Mouse (Mus musculus): ENCODE results near the gene Dst.

Gene Dst

DNA sequence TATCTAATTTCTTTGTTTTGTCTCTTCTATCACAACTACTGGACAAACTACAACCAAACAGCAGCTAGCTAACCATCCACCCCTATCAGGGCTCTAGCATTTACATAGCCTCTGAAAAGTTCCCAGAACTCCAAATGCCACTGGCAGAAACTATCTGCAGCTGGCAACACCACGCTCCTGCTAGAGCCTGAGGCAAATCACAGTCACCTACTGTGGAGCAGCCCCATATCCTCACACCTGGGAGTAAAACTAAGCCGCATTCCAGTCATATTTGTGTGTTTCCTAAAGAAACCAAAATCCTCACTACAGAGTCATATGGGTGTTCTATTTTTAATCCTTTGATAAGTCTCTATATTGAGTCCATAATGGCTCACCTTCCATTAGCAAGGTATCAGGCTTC, 194.6 kb downstream of the Dst start:
- DNase-seq (ENCODE audit: low spot score) = no peak

DNA sequence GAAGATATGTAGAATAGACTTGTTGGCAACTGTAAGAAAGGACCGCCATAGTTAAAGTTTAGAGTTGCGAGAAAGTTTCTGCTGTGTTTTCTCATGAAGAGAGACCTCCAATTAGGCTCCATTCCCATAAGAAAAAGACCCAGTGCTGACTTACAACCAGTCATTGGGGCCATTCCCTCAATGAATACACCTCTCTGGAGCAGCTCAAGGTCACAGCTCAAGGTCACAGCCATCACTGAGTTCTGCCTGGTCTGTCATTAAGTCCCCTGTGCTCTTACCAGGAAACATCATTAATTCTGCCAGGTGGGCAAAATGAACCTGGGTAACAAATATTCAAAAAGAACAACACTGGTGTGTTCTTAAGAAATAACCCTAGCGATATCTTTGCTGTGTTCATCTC, 195.2 kb downstream of the Dst start:
- no peak for DNase-seq (ENCODE audit: low spot score)

DNA sequence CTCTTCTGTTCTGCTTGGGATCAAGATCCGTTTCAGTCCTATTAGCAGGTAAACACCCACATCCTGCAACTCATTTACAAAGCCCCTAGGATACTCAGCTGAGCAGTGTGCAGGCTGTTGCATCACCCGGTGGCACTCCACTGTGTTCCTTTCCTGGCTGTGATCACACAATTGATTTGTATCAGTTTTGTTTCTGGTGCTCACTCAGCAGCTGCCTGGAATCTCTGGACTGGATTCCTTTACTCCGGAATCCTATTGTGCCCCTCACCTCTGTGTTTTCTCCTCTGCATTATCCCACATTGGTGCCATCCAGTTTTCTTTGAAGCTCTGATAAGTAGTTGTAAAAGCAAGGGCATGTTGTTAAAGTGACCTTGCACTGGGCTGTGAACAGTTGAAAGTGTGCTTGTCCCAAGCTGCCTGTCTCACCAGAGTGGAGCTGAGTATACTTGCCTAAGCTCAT, 195.7 kb downstream of the Dst start:
- no peak for DNase-seq (ENCODE audit: low spot score)

DNA sequence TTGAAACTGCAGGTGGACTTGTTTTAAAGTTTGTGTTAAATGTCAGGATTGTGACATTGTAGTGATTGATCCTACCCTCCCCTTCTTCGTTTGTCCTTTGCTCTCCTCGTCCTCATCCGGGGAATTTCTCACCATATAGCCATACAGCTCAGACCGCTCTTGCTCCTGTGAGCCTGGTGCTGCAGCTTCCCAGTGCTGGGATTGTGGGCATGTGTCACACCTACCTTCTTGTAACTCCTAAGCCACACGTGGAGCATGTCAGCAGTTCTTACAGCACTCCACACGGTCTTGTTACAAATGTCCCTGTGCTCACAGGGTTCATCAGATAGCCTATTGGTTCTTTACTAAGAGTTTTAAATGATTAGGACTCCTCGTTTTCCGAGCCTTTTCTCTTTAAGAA, 196.8 kb downstream of the Dst start:
- no peak for DNase-seq (ENCODE audit: low spot score)

DNA sequence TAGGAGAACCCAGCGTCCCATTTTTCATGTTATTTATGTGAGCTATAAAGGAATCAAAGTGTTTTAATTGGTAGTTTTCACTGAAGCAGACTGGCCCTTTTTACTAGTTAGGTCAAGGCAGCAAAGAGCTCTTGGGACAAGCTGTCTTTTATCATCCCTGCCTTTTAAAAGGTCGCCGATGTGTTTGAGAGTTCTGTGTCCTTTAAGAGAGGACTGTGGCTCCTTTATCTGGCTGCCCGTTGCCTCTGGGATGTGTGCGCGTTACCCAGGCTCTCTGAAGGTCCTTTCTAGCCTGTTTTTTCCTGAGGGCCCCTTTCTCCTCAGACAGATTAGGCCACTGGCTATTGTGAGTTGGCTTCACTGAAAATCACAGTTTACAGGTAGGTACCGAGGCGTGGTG, 198.6 kb downstream of the Dst start:
- DNase-seq (ENCODE audit: low spot score) = no peak

DNA sequence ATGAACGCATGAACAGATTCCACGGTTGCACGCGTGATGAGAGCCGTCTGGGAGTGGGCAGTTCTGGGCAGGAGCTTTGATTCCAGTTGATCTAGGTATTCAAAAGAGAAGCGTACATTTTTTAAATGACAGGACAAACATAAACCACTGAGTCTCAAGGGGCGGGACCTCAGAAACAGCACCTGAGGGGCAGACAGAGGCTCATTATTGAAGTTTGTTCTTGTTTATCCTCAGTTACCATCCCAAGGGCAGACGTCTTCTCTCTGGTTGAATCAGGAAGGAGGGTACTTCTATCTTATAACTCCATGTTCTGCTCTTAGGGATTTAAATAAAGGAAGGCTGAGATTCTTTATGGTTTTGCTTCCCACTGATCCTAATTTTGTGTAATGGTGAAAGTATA, 199.1 kb downstream of the Dst start:
- no peak for DNase-seq (ENCODE audit: low spot score)

DNA sequence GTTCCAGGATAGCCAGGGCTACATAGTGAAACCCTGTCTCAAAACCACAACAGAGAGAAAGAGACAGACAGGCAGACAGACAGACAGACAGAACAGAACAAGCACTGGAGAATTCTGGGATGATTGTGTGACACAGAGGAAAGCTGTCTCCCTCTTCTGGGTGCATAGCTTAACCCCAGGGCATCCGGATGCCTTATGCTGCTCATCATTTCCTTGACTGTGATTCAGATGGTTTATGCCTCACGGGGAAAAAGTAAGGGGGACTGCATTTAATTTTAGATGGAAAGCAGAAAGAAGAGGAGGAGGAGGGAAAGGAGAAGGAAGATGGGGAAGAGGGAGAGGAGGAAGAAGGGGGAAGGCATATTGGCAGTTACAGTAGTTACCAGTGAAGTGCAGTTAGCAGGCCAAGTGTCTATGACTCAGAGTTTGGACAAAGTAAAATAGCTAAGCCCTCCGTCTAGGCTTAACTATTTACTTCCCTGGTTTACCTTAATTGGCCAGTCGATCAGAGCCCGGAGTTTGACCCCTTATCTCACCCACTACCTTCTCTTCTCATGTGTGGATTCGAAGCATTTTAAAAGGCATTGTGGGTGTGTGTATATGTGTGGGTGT, 201.7 kb downstream of the Dst start:
- DNase-seq (ENCODE audit: low spot score) = no peak

DNA sequence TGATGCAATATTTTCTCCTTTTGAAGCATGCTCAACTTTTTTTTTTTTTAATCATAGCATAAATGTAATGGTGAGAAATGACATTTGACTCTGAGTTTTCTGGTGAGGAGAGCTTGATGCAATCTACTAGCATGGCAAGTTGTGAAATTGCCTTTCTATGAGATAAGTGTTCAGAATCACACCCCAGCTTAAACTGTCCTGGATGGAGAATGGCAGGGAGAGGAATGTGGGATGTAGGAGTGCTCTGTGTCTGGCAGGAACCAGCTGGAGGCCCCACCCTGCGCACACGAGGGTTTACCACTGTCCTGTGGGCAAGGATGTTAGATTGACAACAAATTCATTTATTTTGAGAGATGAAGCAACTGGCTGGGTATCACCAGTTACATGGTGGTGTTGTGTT, 202.8 kb downstream of the Dst start:
- DNase-seq (ENCODE audit: low spot score) = no peak

DNA sequence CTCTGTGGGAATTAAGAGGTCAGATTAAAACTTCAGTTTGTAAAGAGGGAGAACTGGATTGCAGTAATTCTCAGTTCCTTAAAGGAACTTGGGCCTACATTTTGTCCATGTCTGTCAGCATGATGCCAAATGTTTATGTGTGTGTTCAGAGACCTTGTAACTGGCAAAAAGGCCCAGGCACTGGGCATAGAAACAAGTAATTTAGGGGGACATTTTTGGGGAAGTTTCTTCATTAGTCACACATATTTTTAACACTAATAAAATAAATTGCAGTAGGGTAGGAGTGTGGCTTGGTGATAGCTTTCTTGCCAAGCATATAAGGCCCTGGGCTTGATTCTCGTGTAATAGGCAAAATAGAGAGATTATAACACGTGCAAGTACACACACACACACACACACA, 203.9 kb downstream of the Dst start:
- no peak for DNase-seq (ENCODE audit: low spot score)

DNA sequence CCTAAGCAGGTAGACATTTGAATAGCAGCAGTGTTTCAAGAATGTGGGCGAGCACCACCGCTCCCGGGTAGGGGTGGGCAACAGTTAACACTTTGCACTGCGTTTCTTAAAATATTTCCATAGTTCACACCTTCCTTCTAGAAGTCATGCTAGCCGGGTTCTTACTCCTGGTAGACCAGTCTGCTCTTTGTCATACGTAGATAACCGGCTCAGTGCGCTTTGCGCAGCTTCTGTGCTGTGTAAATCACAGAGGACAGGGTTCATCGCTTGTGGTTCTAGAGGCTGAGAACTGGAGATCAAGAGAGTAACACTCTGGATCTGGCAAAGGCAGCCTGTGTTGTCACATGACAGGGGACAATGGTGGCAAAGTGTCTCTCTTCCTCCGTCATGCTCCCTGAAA, 208.4 kb downstream of the Dst start:
- DNase-seq (ENCODE audit: low spot score) = no peak

DNA sequence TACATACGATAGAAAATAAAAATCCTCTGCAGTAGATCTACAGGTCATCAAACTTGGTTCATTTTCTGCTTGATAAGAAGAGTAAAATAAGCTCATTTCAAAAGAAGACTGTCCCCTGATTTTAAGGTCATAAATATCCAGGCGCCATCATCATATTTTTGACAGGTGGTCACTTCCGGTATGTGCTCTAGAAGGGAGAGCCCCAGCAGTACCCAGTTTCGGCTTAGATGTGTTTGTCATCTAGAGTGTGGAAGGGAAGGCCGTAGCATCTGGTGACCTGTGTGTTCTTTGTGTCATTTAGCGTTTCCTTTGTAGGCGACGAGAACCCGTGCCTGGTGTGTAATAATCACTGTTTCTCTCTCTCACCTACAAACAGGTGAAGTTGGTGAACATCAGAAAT, 209.0 kb downstream of the Dst start:
- DNase-seq (ENCODE audit: low spot score) = no peak

DNA sequence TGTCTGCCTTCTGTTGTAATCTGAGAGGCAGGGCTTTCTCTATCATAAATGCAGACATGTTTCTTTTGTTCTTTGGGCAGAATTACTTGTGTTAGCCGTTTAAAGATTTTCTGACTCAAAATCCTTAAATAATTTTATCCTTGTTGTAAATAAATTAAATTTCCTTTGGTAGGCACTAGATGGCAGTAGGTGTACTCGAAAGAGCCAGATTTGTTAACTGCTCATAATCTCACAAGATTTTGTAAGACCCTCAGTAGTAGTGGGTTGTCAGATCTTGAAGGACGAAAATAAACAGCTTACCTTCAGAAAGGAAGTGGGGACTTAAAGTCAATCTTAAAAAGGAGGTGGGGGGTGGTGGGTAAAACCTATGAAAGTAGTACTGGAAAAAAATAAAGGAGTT, 209.7 kb downstream of the Dst start:
- DNase-seq (ENCODE audit: low spot score) = no peak

DNA sequence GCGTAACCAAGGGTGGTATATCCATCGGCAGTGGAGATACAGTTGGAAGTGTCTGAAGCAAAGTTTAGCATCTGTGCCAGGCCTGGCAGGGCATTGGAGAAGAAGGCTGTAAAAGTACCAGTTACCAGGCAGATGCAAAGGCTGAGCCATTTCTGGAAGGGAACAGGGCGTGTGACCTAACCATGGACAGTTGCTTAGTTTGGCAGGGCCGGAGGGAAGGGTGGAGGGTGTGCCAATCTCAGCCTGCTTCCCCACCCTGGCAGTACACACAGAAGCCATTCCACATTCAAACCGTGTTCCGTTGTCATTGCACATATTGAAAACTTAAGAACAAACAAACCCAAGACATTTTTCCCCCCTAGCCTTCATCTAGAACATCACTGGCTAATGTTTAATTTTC, 212.0 kb downstream of the Dst start:
- no peak for DNase-seq (ENCODE audit: low spot score)

DNA sequence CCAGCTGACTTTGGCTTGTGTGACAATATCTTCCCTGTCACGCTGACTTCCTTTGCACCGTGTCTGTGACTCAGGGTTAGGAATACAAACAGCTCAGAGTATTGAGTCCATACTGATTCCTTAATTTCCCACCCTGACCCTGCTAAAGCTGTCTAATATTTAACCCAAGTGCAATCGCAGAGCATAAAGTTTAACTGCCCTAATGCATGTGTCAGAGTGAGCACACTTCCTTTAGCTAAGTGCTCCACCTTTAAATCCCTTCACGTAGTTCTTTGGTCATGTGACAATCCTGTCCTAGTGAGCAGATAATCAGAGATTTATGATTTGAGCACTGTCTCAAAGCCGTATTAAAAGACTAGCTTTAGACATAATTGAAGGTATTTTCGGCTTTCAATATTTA, 212.6 kb downstream of the Dst start:
- no peak for DNase-seq (ENCODE audit: low spot score)

DNA sequence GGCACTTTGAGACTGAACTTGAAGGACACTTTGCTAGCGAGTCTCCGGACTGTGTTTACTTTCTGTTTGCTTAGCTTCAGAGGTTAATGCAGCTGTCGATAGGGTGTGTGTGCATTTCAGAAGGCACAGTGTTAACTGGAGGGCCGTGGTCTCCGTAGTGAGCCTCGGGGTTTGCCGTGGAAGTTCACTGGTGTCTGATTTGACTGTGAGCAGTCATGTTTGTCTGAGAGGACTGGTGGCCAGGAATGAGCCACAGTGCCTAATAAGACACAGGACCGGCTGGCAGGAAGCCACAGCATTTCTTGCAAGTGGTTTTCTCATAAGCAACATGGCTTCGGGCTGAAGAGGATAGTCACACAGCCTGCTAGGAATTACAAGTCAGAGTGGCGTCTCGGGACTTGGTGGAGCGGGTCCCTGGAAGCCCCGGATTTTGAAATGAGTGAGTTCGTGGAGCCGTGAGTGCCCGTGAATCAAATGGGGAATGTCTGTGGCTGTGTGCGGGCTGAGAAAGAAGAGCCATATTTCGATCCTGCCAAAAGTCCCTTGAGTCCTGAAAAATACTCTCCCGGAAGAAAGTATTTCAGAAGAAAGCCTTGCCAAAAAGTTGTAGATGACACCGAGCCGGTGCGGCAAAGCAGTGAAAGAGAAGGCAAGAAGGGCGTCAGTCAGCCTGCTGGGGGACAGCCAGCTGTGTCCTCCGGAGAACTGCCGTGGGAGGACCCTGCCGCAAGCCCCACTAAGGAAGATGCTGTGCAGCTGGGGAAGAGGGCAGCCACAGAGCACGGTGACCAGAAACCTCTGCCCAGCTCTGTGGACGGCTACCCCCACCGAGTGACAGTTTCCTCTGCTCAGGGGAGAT, 213.4 kb downstream of the Dst start:
- no peak for DNase-seq (ENCODE audit: low spot score)

DNA sequence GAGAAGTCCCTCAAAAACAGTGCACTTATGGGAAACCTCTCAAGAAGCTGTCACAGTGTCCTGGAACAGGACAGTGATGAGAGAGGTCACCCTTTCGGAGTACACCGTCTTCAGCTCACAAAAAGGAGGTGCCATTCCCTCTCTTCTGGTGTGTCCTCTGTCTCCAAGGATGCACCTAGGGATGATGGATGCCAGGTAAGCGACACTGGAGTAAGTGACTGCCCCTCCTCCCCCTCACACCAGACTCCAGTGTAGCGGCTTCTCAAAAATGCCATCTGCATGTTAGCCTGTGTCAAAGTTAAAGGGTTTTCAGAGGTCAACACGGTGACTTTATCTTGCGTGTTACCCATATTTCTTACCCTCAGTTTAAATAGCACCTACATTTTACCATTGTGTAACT, 214.2 kb downstream of the Dst start:
- no peak for DNase-seq (ENCODE audit: low spot score)

DNA sequence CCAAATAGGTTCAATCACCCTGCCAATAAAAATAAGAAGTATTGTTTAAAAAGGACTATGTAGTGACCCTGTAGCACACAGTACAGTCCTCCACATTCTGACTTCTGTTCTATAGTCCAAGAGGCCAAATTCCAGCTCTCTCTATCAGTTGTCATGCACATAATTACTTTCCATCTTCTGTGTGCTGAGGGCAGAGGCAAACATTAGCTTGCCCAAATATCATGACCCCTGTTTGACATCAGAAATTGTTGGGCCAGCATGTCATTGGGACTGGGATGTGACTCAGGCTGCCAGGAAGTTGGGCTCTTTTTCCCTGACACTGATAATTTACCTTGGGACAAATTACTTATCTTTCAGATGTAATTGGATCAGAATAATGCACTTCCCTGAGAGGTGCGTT, 214.9 kb downstream of the Dst start:
- no peak for DNase-seq (ENCODE audit: low spot score)

DNA sequence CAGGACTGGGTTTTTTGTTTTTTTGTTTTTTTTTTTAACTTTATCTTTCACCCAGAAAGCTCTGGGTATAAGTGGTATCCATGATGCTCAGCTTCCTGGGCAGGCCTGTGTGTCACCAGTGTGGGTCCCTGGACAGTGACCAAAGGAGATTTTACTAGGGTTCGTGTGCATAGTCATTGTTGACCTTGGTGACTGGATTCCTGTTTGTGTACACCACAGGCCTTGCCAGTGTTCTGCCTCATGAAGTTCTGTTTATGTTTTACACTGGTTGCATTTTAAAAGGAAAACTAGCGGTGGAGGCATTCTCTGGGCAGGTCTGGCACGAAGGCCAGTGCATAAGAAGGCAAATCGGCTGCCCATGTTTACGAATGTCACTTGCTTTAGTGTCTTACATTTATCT, 215.3 kb downstream of the Dst start:
- DNase-seq (ENCODE audit: low spot score) = no peak

DNA sequence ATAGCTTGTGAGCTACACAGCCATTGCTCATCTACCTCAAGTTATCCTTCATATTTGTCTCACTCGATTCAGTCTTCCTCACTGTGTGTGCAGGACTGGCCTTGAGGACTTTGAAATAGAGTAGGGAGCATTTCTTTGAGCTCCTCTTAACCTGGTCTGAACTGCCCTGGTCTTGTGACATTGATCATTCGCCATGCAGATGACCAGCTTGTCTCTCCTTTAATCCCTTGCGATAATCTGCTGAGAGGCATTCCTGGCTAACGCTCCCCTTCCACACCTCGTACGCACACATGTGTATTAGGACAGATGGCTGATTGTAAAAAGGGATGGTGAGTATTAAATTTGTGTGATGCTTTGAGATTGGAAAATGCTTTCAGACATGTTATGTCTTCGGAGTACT, 216.4 kb downstream of the Dst start:
- no peak for DNase-seq (ENCODE audit: low spot score)

DNA sequence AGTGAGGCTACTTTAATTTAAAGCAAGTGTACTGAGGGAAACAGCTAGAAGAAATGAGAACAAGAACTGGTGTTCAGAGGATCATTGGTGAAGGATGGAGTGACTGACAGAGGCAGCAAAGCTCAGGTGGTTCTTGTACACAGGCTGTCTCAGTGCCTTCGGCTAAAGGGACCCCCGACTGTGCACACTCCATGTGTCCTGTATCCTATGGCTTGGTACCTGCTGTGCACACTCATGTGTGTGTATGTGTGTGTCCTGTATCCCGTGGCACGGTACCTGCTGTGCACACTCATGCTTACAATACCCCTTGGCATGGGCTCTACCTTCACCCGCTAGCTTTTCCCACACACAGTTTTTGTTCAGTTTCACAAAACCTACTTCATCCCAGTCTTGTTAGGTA, 217.1 kb downstream of the Dst start:
- DNase-seq (ENCODE audit: low spot score) = no peak

DNA sequence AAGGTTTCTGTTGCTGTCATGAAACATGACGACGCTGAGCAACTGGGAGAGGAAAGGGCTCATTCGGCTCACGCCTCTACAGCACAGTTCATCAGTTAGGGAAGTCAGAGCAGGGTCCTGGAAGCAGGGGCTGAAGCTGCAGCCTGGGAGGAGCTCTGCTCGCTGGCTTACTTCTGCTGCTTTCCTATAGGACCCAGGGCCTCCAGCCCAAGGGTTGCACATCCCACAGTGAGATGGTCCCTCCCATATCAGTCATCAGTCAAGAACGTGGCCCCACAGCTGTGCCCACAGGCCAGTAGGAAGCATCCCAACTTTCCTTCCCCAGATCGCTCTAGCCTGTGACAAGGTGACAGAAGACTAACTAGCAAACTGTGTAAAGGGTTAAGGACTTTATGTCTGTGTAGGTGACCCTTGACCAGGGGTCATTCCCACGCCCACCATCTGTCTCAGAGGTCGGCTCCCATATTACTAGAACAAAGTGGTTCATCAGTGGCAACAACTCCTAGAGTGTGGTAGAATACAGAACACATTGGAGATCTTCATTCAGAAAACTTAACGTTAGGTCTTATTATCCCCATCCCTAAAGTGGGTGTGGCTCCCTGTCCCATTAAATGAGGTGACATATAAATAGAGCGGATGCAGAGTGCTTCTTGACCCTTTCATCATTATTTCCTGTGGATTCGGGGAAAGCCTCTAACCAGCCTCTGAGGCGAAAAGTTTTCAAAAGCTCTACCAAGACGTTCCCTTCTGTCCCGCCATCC, 219.9 kb downstream of the Dst start:
- DNase-seq (ENCODE audit: low spot score) = no peak

DNA sequence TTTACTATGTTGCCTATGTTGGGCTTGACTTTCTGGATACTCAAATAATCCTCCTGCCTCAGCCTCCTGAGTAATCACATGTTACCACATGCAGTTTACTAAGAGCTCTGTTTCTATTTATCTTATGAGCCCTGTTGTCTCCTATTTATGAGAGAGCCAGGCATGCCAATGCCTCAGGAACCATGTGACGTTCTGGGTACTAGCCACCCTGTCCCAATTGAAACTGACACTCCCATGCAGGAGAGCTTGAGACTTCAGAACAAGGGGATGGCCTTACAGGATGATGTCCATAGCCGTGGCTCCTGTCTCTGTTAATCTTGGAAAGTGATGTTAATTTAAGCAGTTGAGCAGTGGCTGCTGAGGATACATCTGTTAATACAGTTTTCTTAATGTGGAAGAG, 220.8 kb downstream of the Dst start:
- DNase-seq (ENCODE audit: low spot score) = no peak

DNA sequence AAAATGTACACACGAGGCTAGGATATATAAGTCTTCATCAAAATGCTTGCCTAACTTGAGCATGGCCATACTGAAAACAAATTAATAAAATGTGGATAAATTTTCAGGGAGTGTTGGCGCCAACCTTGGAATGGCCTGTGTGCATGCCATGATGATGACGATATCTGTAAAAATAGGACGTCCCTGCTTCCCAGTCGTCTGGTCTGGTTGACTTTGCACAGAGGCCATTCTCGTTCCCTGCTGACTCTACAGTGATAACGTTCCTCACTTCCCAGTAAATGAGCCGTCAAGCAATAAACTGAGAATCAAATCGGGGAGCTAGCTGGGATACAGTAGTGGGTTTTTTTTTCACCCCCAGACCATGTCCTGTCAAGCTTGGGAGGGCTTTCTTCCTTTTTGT, 221.7 kb downstream of the Dst start:
- DNase-seq (ENCODE audit: low spot score) = no peak
